Mouse (Mus musculus): ENCODE measurements around the gene Eftud2. TPM values are rescaled to one million over a fixed set of nuclear protein-coding genes. Genes with fewer than 3 reads are reported as not detected.
A peak's percentile ranks its signal among the peaks of the same experiment; 100 is the strongest.

The Eftud2 gene
- polyA plus RNA-seq (2015; fragmentation: Nextera tagmentation; extraction: Ambion mirVana) = 141 and 146 TPM in 2 replicates

GRCm38 (mm10) chr11:102880585-102881313 is at the start of gene Eftud2, which contains the start of gene Ccdc103:
Gene Eftud2, minus strand, starts transcription at chr11:102880985.
Gene Ccdc103, plus strand, starts transcription at chr11:102881204.
- peak; percentile 81 for ATAC-seq (ENCODE audit: insufficient number of reproducible peaks, low FRiP score, low TSS enrichment, low read depth)
- H3K36me3 ChIP-seq = peaks cover 21% of the 10 kb centered on the region
- H3K27ac ChIP-seq = peak within 1 kb of the TSS; percentile 91
- peaks cover 17% of the 10 kb centered on the region for H3K4me1 ChIP-seq
- WGBS = under 1% methylated on average over 62 of the region's 62 CpGs
- H3K4me3 ChIP-seq = peak within 1 kb of the TSS; percentile 76
- peak within 1 kb of the TSS; percentile 76 for H3K9ac ChIP-seq
- peak within 1 kb of the TSS; percentile 70 for H3K4me2 ChIP-seq
- 0 out of 2 replicates have a peak, but pooled peaks cover 10% of the 10 kb centered on the region for H3K27me3 ChIP-seq
- H3K9me3 ChIP-seq = no peaks in the 10 kb centered on the region

GRCm38 (mm10) chr11:102925351-102925717 is 44.5 kb upstream of the Eftud2 start:
- ATAC-seq (ENCODE audit: insufficient number of reproducible peaks, low FRiP score, low TSS enrichment, low read depth) = peak; percentile 32; the same call in 1 of the 2 replicates
- Histone ChIP-seq H3K4me3 (peak overlapping the region; percentile 74), H3K36me3 (no peaks in the 10 kb centered on the region), H3K27me3 (no peaks in the 10 kb centered on the region), H3K27ac (peak overlapping the region; percentile 91), H3K9me3 (no peaks in the 10 kb centered on the region), H3K9ac (0 out of 2 replicates have a peak overlapping the region, but pooled peaks have one; percentile 20), H3K4me1 (peaks cover 28% of the 10 kb centered on the region), H3K4me2 (peak overlapping the region; percentile 74)
- 2% methylated on average over 10 of the region's 10 CpGs for WGBS

GRCm38 (mm10) chr11:102924557-102925350 is 44.0 kb upstream of the Eftud2 start, which contains the start of gene Kif18b:
Gene Kif18b, minus strand, starts transcription at chr11:102925124.
- H3K36me3 ChIP-seq = no peaks in the 10 kb centered on the region
- peak within 1 kb of the TSS; percentile 45 for H3K9ac ChIP-seq
- under 1% methylated on average over 62 of the region's 62 CpGs for WGBS
- peaks cover 28% of the 10 kb centered on the region for H3K4me1 ChIP-seq
- H3K9me3 ChIP-seq = no peaks in the 10 kb centered on the region
- peak within 1 kb of the TSS; percentile 74 for H3K4me2 ChIP-seq
- H3K27me3 ChIP-seq = no peaks in the 10 kb centered on the region
- ATAC-seq (ENCODE audit: insufficient number of reproducible peaks, low FRiP score, low TSS enrichment, low read depth) = peak; percentile 88
- H3K4me3 ChIP-seq = peak within 1 kb of the TSS; percentile 74
- H3K27ac ChIP-seq = peak within 1 kb of the TSS; percentile 91

GRCm38 (mm10) chr11:102921491-102921890 is 40.7 kb upstream of the Eftud2 start:
- H3K27ac ChIP-seq = no peak overlapping the region
- 50% methylated on average over 6 of the region's 6 CpGs for WGBS

GRCm38 (mm10) chr11:102918077-102918476 is 37.3 kb upstream of the Eftud2 start:
- peaks cover 16% of the 10 kb centered on the region for H3K4me1 ChIP-seq
- no peak overlapping the region for H3K4me2 ChIP-seq
- H3K4me3 ChIP-seq = no peak overlapping the region
- no peak overlapping the region for H3K9ac ChIP-seq
- no peak for ATAC-seq (ENCODE audit: insufficient number of reproducible peaks, low FRiP score, low TSS enrichment, low read depth)
- no peak overlapping the region for H3K27ac ChIP-seq
- no peaks in the 10 kb centered on the region for H3K27me3 ChIP-seq
- WGBS = 83% methylated on average over 4 of the region's 4 CpGs
- H3K36me3 ChIP-seq = peaks cover 31% of the 10 kb centered on the region
- H3K9me3 ChIP-seq = no peaks in the 10 kb centered on the region

More at GRCm38 (mm10) chr11:102921491-102921890, 40.7 kb upstream of the Eftud2 start:
- Histone ChIP-seq H3K9ac (no peak overlapping the region), H3K4me3 (no peak overlapping the region), H3K4me2 (no peak overlapping the region), H3K4me1 (peaks cover 28% of the 10 kb centered on the region), H3K36me3 (no peaks in the 10 kb centered on the region), H3K27me3 (no peaks in the 10 kb centered on the region), H3K9me3 (no peaks in the 10 kb centered on the region)
- ATAC-seq (ENCODE audit: insufficient number of reproducible peaks, low FRiP score, low TSS enrichment, low read depth) = no peak

- peaks cover 54% of the 10 kb centered on the region for H3K36me3 ChIP-seq
- no peaks in the 10 kb centered on the region for H3K4me1 ChIP-seq
- no peak for ATAC-seq (ENCODE audit: insufficient number of reproducible peaks, low FRiP score, low TSS enrichment, low read depth)
- no peaks in the 10 kb centered on the region for H3K27me3 ChIP-seq
- no peaks in the 10 kb centered on the region for H3K9me3 ChIP-seq
- H3K9ac ChIP-seq = no peak overlapping the region
- no peak overlapping the region for H3K4me3 ChIP-seq
- no peak overlapping the region for H3K4me2 ChIP-seq
- H3K27ac ChIP-seq = no peak overlapping the region
- 88% methylated on average over 9 of the region's 9 CpGs for WGBS
Measured at GRCm38 (mm10) chr11:102915380-102915779, 34.6 kb upstream of the Eftud2 start.

- Histone ChIP-seq H3K36me3 (peaks cover 93% of the 10 kb centered on the region), H3K27ac (no peak overlapping the region), H3K9ac (no peak overlapping the region), H3K4me1 (no peaks in the 10 kb centered on the region), H3K4me3 (no peak overlapping the region), H3K27me3 (no peaks in the 10 kb centered on the region), H3K9me3 (no peaks in the 10 kb centered on the region), H3K4me2 (no peak overlapping the region)
- WGBS = 74% methylated on average over 7 of the region's 7 CpGs
- ATAC-seq (ENCODE audit: insufficient number of reproducible peaks, low FRiP score, low TSS enrichment, low read depth) = no peak
Measured at GRCm38 (mm10) chr11:102911376-102911775, 30.6 kb upstream of the Eftud2 start.

- 72% methylated on average over 7 of the region's 7 CpGs for WGBS
- peaks cover 33% of the 10 kb centered on the region for H3K36me3 ChIP-seq
- no peaks in the 10 kb centered on the region for H3K9me3 ChIP-seq
Measured at GRCm38 (mm10) chr11:102903654-102904053, 22.9 kb upstream of the Eftud2 start.

GRCm38 (mm10) chr11:102902107-102902506 is 21.3 kb upstream of the Eftud2 start:
- 80% methylated on average over 5 of the region's 5 CpGs for WGBS
- H3K4me1 ChIP-seq = no peaks in the 10 kb centered on the region
- no peak for ATAC-seq (ENCODE audit: insufficient number of reproducible peaks, low FRiP score, low TSS enrichment, low read depth)
- H3K27me3 ChIP-seq = no peaks in the 10 kb centered on the region; the same call in 1 of the 2 replicates
- H3K9ac ChIP-seq = 0 out of 2 replicates have a peak overlapping the region, but pooled peaks have one; percentile 17
- H3K36me3 ChIP-seq = peaks cover 18% of the 10 kb centered on the region
- no peaks in the 10 kb centered on the region for H3K9me3 ChIP-seq
- H3K27ac ChIP-seq = no peak overlapping the region
- H3K4me2 ChIP-seq = no peak overlapping the region
- no peak overlapping the region for H3K4me3 ChIP-seq

More at GRCm38 (mm10) chr11:102903654-102904053, 22.9 kb upstream of the Eftud2 start:
- Histone ChIP-seq H3K4me3 (no peak overlapping the region), H3K4me1 (no peaks in the 10 kb centered on the region), H3K9ac (no peak overlapping the region), H3K27me3 (no peaks in the 10 kb centered on the region; the same call in 1 of the 2 replicates), H3K4me2 (no peak overlapping the region), H3K27ac (no peak overlapping the region)
- no peak for ATAC-seq (ENCODE audit: insufficient number of reproducible peaks, low FRiP score, low TSS enrichment, low read depth)

GRCm38 (mm10) chr11:102901199-102901598 is 20.4 kb upstream of the Eftud2 start:
- Histone ChIP-seq H3K4me1 (no peaks in the 10 kb centered on the region), H3K9me3 (no peaks in the 10 kb centered on the region), H3K27ac (no peak overlapping the region), H3K4me2 (no peak overlapping the region), H3K36me3 (peaks cover 10% of the 10 kb centered on the region), H3K4me3 (no peak overlapping the region), H3K27me3 (peaks cover 8% of the 10 kb centered on the region; the same call in 1 of the 2 replicates), H3K9ac (no peak overlapping the region)
- WGBS = 57% methylated on average over 4 of the region's 4 CpGs
- no peak for ATAC-seq (ENCODE audit: insufficient number of reproducible peaks, low FRiP score, low TSS enrichment, low read depth)

- Histone ChIP-seq H3K36me3 (peaks cover 6% of the 10 kb centered on the region), H3K9me3 (no peaks in the 10 kb centered on the region), H3K9ac (no peak within 1 kb of the TSS), H3K4me1 (no peaks in the 10 kb centered on the region), H3K27ac (no peak within 1 kb of the TSS), H3K27me3 (peaks cover 12% of the 10 kb centered on the region; the same call in 1 of the 2 replicates), H3K4me2 (no peak within 1 kb of the TSS), H3K4me3 (no peak within 1 kb of the TSS)
- 10% methylated on average over 7 of the region's 7 CpGs for WGBS
- no peak for ATAC-seq (ENCODE audit: insufficient number of reproducible peaks, low FRiP score, low TSS enrichment, low read depth)
Measured at GRCm38 (mm10) chr11:102900763-102901162, 20.0 kb upstream of the Eftud2 start, which contains the start of gene Gfap. Gene Gfap, minus strand, starts transcription at chr11:102900912.
